Mouse (Mus musculus) limb, embryonic 14.5 days (tissue): ENCODE data around the gene Nr5a1. TPM values are rescaled to one million over a fixed set of nuclear protein-coding genes. Genes with fewer than 3 reads are reported as not detected.

Experiments used
- ATAC-seq: fragments of 200-750 bp; cut with Nextera tagmentation; 2 replicates; pipeline ENCODE4 v1.8.0; 2017; ENCODE audit warnings: low read depth, moderate number of reproducible peaks, moderate TSS enrichment; ENCODE audit not compliant: low FRiP score
- DNase-seq: peaks from one replicate; pipeline ENCODE4 v3.0.0-alpha.2; 2015; ENCODE audit warnings: low spot score
- H3K27ac ChIP-seq: fragments of 300-500 bp; sonication (generic); replicated peaks from 2 replicates; pipeline ENCODE4 v1.5.1; 2014; ENCODE audit warnings: low read depth, mild to moderate bottlenecking, low read length, moderate library complexity, mixed read lengths
- H3K27me3 ChIP-seq: fragments of 300-500 bp; sonication (generic); 2 replicates; pipeline ENCODE4 v1.6.1; 2014; ENCODE audit warnings: low read length, mixed read lengths; ENCODE audit not compliant: control insufficient read depth, insufficient read depth
- H3K36me3 ChIP-seq: fragments of 300-500 bp; sonication (generic); 2 replicates; pipeline ENCODE4 v1.6.1; 2014; ENCODE audit warnings: mild to moderate bottlenecking, low read length, moderate library complexity, mixed read lengths; ENCODE audit not compliant: control insufficient read depth, insufficient read depth
- H3K4me1 ChIP-seq: fragments of 300-500 bp; sonication (generic); 2 replicates; pipeline ENCODE4 v1.6.1; 2014; ENCODE audit warnings: antibody characterized with exemption, low read length, mixed read lengths; ENCODE audit not compliant: control insufficient read depth, insufficient read depth
- H3K4me2 ChIP-seq: fragments of 300-500 bp; sonication (generic); replicated peaks from 2 replicates; pipeline ENCODE4 v1.6.1; 2014; ENCODE audit warnings: low read depth, mild to moderate bottlenecking, low read length, moderate library complexity; ENCODE audit not compliant: severe bottlenecking
- H3K4me3 ChIP-seq: fragments of 300-500 bp; sonication (generic); replicated peaks from 2 replicates; pipeline ENCODE4 v1.5.1; 2014; ENCODE audit warnings: low read length
- H3K9ac ChIP-seq: fragments of 300-500 bp; sonication (generic); 2 replicates; pipeline ENCODE4 v1.6.1; 2014; ENCODE audit warnings: mild to moderate bottlenecking, low read depth, low read length, moderate library complexity; ENCODE audit not compliant: severe bottlenecking
- H3K9me3 ChIP-seq: fragments of 300-500 bp; sonication (generic); 2 replicates; pipeline ENCODE4 v1.6.1; 2016; ENCODE audit warnings: low read length; ENCODE audit not compliant: control insufficient read depth
- POLR2A ChIP-seq: fragments of 200-500 bp; IDR thresholded peaks from 2 replicates; pipeline ENCODE4 v1.8.0; 2012; ENCODE audit warnings: inconsistent platforms, mild to moderate bottlenecking, moderate library complexity, borderline replicate concordance; ENCODE audit not compliant: insufficient read depth, insufficient read length; ENCODE audit errors: extremely low read depth
- WGBS: fragments of 180-500 bp; shearing (Covaris S2); extraction: QIAGEN DNeasy Blood & Tissue Kit; methylation state at CpG from one replicate; pipeline ENCODE4 v1.1.7; 2014; 5-methylcytosine and 5-hydroxymethylcytosine counted together
- polyA plus RNA-seq, 2 experiments: library from polyadenylated mRNA; depleted of rRNA in 1 of 2; stranded (reverse) in 1 of 2; unstranded in 1 of 2; fragments of >200 nt; fragmentation: Nextera tagmentation in 1 of 2; extraction: Ambion mirVana in 1 of 2; gene quantifications; 2 replicates each; pipeline versions ENCODE4 v1.2.1 to v1.2.3; 2012 to 2014

Gene Nr5a1
- polyA plus RNA-seq, 2 experiments: 0.10 TPM; not detected in 1

- Histone ChIP-seq H3K27ac (no peak overlapping the region), H3K9ac (no peak overlapping the region), H3K36me3 (no peaks in the 10 kb centered on the region), H3K4me3 (no peak overlapping the region), H3K27me3 (no peaks in the 10 kb centered on the region), H3K9me3 (no peaks in the 10 kb centered on the region), H3K4me1 (no peaks in the 10 kb centered on the region), H3K4me2 (no peak overlapping the region)
- TF ChIP-seq POLR2A: no peak
- no peak for ATAC-seq
- 63% methylated on average over 27 of the region's 27 CpGs for WGBS
- DNase-seq: no peak
These were observed 16.9 kb downstream of the Nr5a1 start for GRCm38 (mm10) chr2:38697128-38698120.

- H3K9ac ChIP-seq: no peak overlapping the region
- 70% methylated on average over 9 of the region's 9 CpGs for WGBS
- H3K4me1 ChIP-seq: no peaks in the 10 kb centered on the region
- TF ChIP-seq POLR2A: no peak
- H3K4me3 ChIP-seq: no peak overlapping the region
- DNase-seq (no peak), ATAC-seq (0 out of 2 replicates have a peak, but pooled peaks have one; percentile 19)
- H3K36me3 ChIP-seq: no peaks in the 10 kb centered on the region
- H3K27me3 ChIP-seq: no peaks in the 10 kb centered on the region
- no peak overlapping the region for H3K4me2 ChIP-seq
- H3K27ac ChIP-seq: no peak overlapping the region
- no peaks in the 10 kb centered on the region for H3K9me3 ChIP-seq
These were observed 18.6 kb downstream of the Nr5a1 start for GRCm38 (mm10) chr2:38695770-38696169.

- ATAC-seq: no peak
- no peak overlapping the region for H3K4me2 ChIP-seq
- H3K4me1 ChIP-seq: 0 out of 2 replicates have a peak, but pooled peaks cover 5% of the 10 kb centered on the region
- H3K27me3 ChIP-seq: no peaks in the 10 kb centered on the region
- 10% methylated on average over 8 of the region's 8 CpGs for WGBS
- no peak for DNase-seq
- no peak overlapping the region for H3K27ac ChIP-seq
- H3K36me3 ChIP-seq: no peaks in the 10 kb centered on the region
- no peak for TF ChIP-seq POLR2A
- H3K4me3 ChIP-seq: no peak overlapping the region
- H3K9ac ChIP-seq: no peak overlapping the region
- H3K9me3 ChIP-seq: no peaks in the 10 kb centered on the region
These were observed 22.8 kb downstream of the Nr5a1 start for GRCm38 (mm10) chr2:38691542-38691941.

- H3K9ac ChIP-seq: no peak overlapping the region
- DNase-seq (no peak), ATAC-seq (no peak)
- 75% methylated on average over 1 of the region's 1 CpGs for WGBS
- H3K4me2 ChIP-seq: no peak overlapping the region
- H3K27me3 ChIP-seq: no peaks in the 10 kb centered on the region
- H3K9me3 ChIP-seq: no peaks in the 10 kb centered on the region
- no peaks in the 10 kb centered on the region for H3K36me3 ChIP-seq
- 0 out of 2 replicates have a peak, but pooled peaks cover 5% of the 10 kb centered on the region for H3K4me1 ChIP-seq
- no peak for TF ChIP-seq POLR2A
- no peak overlapping the region for H3K4me3 ChIP-seq
- no peak overlapping the region for H3K27ac ChIP-seq
These were observed 24.5 kb downstream of the Nr5a1 start for GRCm38 (mm10) chr2:38689881-38690280.

GRCm38 (mm10) chr2:38688791-38689520 is 25.4 kb downstream of the Nr5a1 start:
- ATAC-seq: peak; percentile 54
- Histone ChIP-seq H3K36me3 (no peaks in the 10 kb centered on the region), H3K4me2 (peak overlapping the region; percentile 65), H3K4me1 (0 out of 2 replicates have a peak, but pooled peaks cover 5% of the 10 kb centered on the region), H3K9ac (peak overlapping the region; percentile 51; the same call in 1 of the 2 replicates), H3K9me3 (no peaks in the 10 kb centered on the region), H3K4me3 (peak overlapping the region; percentile 32), H3K27me3 (no peaks in the 10 kb centered on the region), H3K27ac (no peak overlapping the region)
- peak; percentile 67 for DNase-seq
- 4% methylated on average over 22 of the region's 29 CpGs for WGBS
- TF ChIP-seq POLR2A: no peak
